Mouse (Mus musculus) G1E (cell line): ENCODE data around the gene Ube2i.

Source experiments
- CTCF ChIP-seq: IDR thresholded peaks from 2 replicates; pipeline ENCODE4 v1.5.1; 2012; ENCODE audit warnings: low read depth, low read length, inconsistent platforms, mixed read lengths
- TAL1 ChIP-seq: conservative IDR thresholded peaks from 2 replicates; pipeline ENCODE4 v1.6.1; 2012; ENCODE audit warnings: low read depth, low read length, inconsistent platforms, mixed read lengths

GRCm38 (mm10) chr17:25227991-25228390 lies 46.4 kb downstream of the Ube2i start:
- TF ChIP-seq CTCF (no peak), TAL1 (no peak)
